Mouse (Mus musculus) stomach, embryonic 14.5 days (tissue): Measurements from ENCODE around the gene Gm43517. TPM values are rescaled to one million over a fixed set of nuclear protein-coding genes. Genes with fewer than 3 reads are reported as not detected.
A peak's percentile ranks its signal among the peaks of the same experiment; 100 is the strongest.

Source experiments
- ATAC-seq: fragments of 200-750 bp; cut with Nextera tagmentation; 2 replicates; pipeline ENCODE4 v1.8.0; 2017; ENCODE audit warnings: low read depth, moderate TSS enrichment; ENCODE audit not compliant: insufficient number of reproducible peaks, insufficient read depth, low FRiP score
- H3K27ac ChIP-seq: fragments of 300-500 bp; sonication (generic); 2 replicates; pipeline ENCODE4 v1.5.1; 2014; ENCODE audit warnings: mild to moderate bottlenecking, low read length, moderate library complexity, mixed read lengths
- H3K27me3 ChIP-seq: fragments of 300-500 bp; sonication (generic); 2 replicates; pipeline ENCODE4 v1.6.1; 2014; ENCODE audit warnings: low read length, control low read depth, mixed read lengths; ENCODE audit not compliant: control insufficient read depth, insufficient read depth
- H3K36me3 ChIP-seq: fragments of 300-500 bp; sonication (generic); 2 replicates; pipeline ENCODE4 v1.6.1; 2014; ENCODE audit warnings: mild to moderate bottlenecking, control low read depth, low read length, moderate library complexity, mixed read lengths; ENCODE audit not compliant: control insufficient read depth, insufficient read depth
- H3K4me1 ChIP-seq: fragments of 300-500 bp; sonication (generic); 2 replicates; pipeline ENCODE4 v1.6.1; 2014; ENCODE audit warnings: low read length, control low read depth, mixed read lengths; ENCODE audit not compliant: control insufficient read depth, insufficient read depth
- H3K4me2 ChIP-seq: fragments of 300-500 bp; sonication (generic); replicated peaks from 2 replicates; pipeline ENCODE4 v1.6.1; 2014; ENCODE audit warnings: low read depth, low read length, control low read depth
- H3K4me3 ChIP-seq: fragments of 300-500 bp; sonication (generic); 2 replicates; pipeline ENCODE4 v1.5.1; 2014; ENCODE audit warnings: low read depth, low read length, control low read depth
- H3K9ac ChIP-seq: fragments of 300-500 bp; sonication (generic); replicated peaks from 2 replicates; pipeline ENCODE4 v1.6.1; 2014; ENCODE audit warnings: low read depth, mild to moderate bottlenecking, control low read depth, low read length, moderate library complexity, mixed read lengths
- H3K9me3 ChIP-seq: fragments of 300-500 bp; sonication (generic); 2 replicates; pipeline ENCODE4 v1.6.1; 2016; ENCODE audit warnings: low read depth, low read length, control low read depth; ENCODE audit not compliant: control insufficient read depth
- WGBS: fragments of 180-500 bp; shearing (Covaris S2); extraction: QIAGEN DNeasy Blood & Tissue Kit; methylation state at CpG from one replicate; pipeline ENCODE4 v1.1.7; 2014; 5-methylcytosine and 5-hydroxymethylcytosine counted together
- polyA plus RNA-seq: library from polyadenylated mRNA; unstranded; fragments of >200 nt; fragmentation: Nextera tagmentation; extraction: Ambion mirVana; gene quantifications from 2 replicates; pipeline ENCODE4 v1.2.1, GENCODE M21; 2014

Gene Gm43517
- polyA plus RNA-seq, 1 experiment from 2014 or later = not detected

DNA sequence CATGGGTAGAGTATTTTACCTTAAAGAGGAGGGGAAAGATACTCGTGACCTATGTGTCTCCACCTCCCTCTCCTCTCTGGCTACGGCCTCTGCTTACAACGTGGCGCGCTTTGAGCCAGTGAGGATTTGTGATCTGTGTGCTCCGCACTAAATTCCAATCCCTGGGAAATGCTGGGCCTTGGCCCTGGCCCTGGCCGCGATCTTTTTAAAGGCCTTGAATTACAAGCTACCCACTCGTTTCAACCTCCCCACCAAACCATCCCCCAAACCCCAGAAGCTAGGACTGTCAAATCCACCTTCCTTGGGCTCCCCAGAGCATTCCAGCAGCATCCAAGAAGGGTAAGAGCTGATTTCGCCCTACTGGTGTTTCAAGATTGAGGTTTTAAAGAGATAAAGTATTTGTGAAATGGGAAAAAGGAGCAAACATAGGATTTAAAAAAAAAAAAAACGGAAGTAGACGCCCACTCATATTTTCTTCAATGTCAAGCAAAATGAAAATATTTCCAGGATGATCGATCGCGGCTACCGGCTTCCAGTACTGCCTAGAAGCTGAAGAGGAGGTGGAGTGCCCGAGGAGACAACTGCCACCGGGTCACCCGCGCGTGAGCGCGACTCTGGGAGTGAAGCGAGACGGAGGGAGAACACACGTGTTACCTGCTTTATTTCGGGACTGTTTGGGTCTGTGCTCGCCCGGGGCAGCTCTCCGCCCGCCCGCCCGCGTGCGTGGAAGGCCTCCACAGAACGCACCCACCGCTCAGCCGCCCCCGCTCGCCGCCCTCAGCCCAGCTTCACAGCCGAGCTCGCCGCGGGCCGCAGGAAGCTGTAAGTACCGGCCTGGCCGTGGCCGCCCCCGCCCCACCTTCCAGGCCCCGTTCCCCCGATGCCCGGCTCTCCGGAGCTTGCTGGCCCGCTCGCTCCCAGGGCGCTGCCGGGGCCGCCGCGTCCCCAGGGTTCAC, 2.1 kb upstream of the Gm43517 start, which contains the start of gene Foxg1:
Gene Foxg1, plus strand, starts transcription at position 96 of the 956 bp plus-strand sequence.
- WGBS = under 1% methylated on average over 61 of the region's 61 CpGs
- Histone ChIP-seq H3K27me3 (peaks cover 65% of the 10 kb centered on the region), H3K4me2 (peak within 1 kb of the TSS; percentile 41)

DNA sequence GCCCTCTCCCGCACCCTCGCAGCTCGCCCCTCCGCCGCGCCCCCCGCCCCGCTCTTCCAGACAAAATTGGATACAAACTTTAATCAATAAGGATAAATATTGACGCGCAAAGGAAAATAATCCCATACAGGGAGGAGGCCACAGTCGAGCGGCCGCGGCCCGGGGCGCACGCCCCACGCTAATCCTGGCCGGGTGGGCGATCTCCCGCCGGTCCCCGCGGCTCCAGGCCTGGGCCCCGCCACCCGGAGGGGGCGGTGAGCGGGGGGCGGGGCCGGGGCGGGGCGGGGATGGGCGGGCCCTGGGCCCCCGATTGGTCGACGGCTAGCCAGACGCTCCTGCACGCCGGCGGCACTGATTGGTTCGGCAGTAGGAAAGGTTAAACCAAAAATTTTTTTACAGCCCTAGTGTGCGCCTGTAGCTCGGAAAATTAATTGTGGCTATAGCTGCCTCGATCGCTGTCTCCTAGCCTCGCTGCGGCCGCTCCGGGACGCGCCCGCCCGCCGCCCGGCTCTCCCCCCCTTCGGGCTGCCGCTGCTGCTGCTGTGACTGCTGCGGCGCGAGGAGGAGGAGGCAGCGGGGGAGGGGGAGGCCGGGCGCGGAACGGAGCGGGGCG, 1.3 kb upstream of the Gm43517 start:
- Histone ChIP-seq H3K27me3 (peaks cover 61% of the 10 kb centered on the region), H3K36me3 (no peaks in the 10 kb centered on the region), H3K9ac (no peak overlapping the region), H3K4me2 (peak overlapping the region; percentile 41), H3K9me3 (no peaks in the 10 kb centered on the region), H3K27ac (no peak overlapping the region), H3K4me1 (0 out of 2 replicates have a peak, but pooled peaks cover 7% of the 10 kb centered on the region), H3K4me3 (peak overlapping the region; percentile 25)
- WGBS = under 1% methylated on average over 46 of the region's 67 CpGs
- peak; percentile 77 for ATAC-seq

More for the DNA sequence above, 2.1 kb upstream of the Gm43517 start, which contains the start of gene Foxg1:
- no peaks in the 10 kb centered on the region for H3K36me3 ChIP-seq
- peak within 1 kb of the TSS; percentile 25 for H3K4me3 ChIP-seq
- H3K27ac ChIP-seq = no peak within 1 kb of the TSS
- H3K4me1 ChIP-seq = 0 out of 2 replicates have a peak, but pooled peaks cover 7% of the 10 kb centered on the region
- H3K9ac ChIP-seq = no peak within 1 kb of the TSS
- 0 out of 2 replicates have a peak, but pooled peaks have one; percentile 16 for ATAC-seq
- no peaks in the 10 kb centered on the region for H3K9me3 ChIP-seq

DNA sequence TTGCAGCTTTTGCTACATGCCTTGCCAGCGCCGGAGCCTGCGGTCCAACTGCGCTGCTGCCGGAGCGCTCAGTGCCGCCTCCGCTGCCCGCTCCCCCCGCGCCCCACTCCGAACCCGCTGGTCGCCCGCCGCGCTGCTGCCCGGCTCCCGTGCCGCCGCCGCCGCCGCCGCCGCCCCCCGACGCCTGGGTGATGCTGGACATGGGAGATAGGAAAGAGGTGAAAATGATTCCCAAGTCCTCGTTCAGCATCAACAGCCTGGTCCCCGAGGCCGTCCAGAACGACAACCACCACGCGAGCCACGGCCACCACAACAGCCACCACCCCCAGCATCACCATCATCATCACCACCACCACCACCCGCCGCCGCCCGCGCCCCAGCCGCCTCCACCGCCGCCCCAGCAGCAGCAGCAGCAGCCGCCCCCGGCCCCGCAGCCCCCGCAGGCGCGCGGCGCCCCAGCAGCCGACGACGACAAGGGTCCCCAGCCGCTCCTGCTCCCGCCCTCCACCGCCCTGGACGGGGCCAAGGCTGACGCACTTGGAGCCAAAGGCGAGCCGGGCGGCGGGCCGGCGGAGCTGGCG, 589 bp upstream of the Gm43517 start:
- WGBS = 1% methylated on average over 57 of the region's 66 CpGs
- peaks cover 53% of the 10 kb centered on the region for H3K27me3 ChIP-seq
- no peak overlapping the region for H3K9ac ChIP-seq
- no peak for ATAC-seq
- no peak overlapping the region for H3K27ac ChIP-seq
- peak overlapping the region; percentile 41; the same call in 1 of the 2 replicates for H3K4me2 ChIP-seq
- H3K4me3 ChIP-seq = 0 out of 2 replicates have a peak overlapping the region, but pooled peaks have one; percentile 25
- H3K4me1 ChIP-seq = 0 out of 2 replicates have a peak, but pooled peaks cover 7% of the 10 kb centered on the region
- H3K9me3 ChIP-seq = no peaks in the 10 kb centered on the region
- no peaks in the 10 kb centered on the region for H3K36me3 ChIP-seq

DNA sequence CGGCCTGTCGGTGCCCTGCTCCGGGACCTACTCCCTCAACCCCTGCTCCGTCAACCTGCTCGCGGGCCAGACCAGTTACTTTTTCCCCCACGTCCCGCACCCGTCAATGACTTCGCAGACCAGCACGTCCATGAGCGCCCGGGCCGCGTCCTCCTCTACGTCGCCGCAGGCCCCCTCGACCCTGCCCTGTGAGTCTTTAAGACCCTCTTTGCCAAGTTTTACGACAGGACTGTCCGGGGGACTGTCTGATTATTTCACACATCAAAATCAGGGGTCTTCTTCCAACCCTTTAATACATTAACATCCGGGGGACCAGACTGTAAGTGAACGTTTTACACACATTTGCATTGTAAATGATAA, 637 bp downstream of the Gm43517 start:
- Histone ChIP-seq H3K27me3 (peaks cover 53% of the 10 kb centered on the region), H3K4me1 (0 out of 2 replicates have a peak, but pooled peaks cover 7% of the 10 kb centered on the region), H3K4me2 (no peak overlapping the region), H3K27ac (no peak overlapping the region), H3K9me3 (no peaks in the 10 kb centered on the region), H3K9ac (no peak overlapping the region), H3K4me3 (no peak overlapping the region), H3K36me3 (no peaks in the 10 kb centered on the region)
- 2% methylated on average over 23 of the region's 23 CpGs for WGBS
- no peak for ATAC-seq

DNA sequence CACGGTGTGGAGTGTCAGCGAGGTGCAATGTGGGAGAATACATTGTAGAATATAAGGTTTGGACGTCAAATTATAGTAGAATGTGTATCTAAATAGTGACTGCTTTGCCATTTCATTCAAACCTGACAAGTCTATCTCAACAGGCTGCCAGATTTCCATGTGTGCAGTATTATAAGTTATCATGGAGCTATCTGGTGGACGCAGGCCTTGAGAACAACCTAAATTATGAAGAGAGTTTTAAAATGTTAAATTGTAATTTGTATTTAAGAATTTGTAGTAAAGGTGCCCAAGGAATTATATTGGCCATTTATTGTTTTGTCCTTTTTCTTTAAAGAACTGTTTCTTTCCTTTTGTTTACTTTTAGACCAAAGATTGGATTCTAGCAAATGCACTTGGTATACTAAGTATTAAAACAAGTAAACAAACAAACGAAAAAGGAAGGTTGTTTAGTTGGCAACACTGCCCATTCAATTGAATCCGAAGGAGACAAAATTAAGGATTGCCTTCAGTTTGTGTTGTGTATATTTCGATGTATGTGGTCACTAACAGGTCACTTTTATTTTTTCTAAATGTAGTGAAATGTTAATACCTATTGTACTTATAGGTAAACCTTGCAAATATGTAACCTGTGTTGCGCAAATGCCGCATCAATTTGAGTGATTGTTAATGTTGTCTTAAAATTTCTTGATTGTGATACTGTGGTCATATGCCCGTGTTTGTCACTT, 1.3 kb downstream of the Gm43517 start:
- H3K27ac ChIP-seq = no peak overlapping the region
- H3K4me1 ChIP-seq = 0 out of 2 replicates have a peak, but pooled peaks cover 7% of the 10 kb centered on the region
- H3K4me2 ChIP-seq = no peak overlapping the region
- no peak overlapping the region for H3K4me3 ChIP-seq
- WGBS = 16% methylated on average over 10 of the region's 10 CpGs
- no peaks in the 10 kb centered on the region for H3K36me3 ChIP-seq
- H3K9ac ChIP-seq = no peak overlapping the region
- H3K9me3 ChIP-seq = no peaks in the 10 kb centered on the region
- H3K27me3 ChIP-seq = peaks cover 56% of the 10 kb centered on the region
- no peak for ATAC-seq

DNA sequence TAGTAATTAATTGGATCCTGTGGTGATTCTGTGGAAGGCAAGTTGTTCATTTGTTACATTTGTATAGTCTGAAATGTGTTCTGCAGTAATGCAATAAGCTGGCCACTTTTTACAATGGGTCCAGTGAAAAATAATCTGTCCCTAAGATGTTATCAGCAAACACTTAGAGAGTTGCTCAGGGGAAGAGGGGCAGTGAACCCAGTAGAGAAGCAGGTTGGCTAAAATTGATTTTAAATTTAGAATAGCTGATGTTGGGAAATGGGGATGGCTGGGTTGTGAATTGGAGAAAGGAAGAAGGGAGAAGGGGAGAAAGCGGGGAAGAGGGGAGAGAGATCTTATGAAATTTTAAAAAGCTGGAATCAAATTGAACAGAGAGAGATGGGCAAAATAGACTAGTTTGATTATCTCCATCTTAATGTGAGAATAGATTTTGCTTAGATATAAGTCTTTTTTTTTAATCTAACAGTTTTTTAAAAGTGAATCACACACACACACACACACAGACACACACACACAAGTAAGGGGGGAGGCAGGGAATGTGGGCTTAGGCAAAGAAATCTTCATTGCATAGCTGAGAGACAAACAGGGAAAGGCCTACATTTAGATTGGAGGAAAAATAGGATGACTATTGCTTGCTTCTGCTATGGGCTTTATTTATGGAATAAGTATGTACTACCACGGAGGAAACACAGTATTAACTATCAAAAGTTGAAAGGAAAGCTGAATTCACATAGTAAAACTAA, 3.1 kb downstream of the Gm43517 start:
- 8% methylated on average over 2 of the region's 2 CpGs for WGBS
- Histone ChIP-seq H3K27me3 (peaks cover 63% of the 10 kb centered on the region), H3K4me3 (no peak overlapping the region), H3K4me1 (0 out of 2 replicates have a peak, but pooled peaks cover 6% of the 10 kb centered on the region), H3K4me2 (no peak overlapping the region), H3K9ac (no peak overlapping the region), H3K36me3 (no peaks in the 10 kb centered on the region), H3K27ac (no peak overlapping the region), H3K9me3 (no peaks in the 10 kb centered on the region)
- ATAC-seq = no peak

DNA sequence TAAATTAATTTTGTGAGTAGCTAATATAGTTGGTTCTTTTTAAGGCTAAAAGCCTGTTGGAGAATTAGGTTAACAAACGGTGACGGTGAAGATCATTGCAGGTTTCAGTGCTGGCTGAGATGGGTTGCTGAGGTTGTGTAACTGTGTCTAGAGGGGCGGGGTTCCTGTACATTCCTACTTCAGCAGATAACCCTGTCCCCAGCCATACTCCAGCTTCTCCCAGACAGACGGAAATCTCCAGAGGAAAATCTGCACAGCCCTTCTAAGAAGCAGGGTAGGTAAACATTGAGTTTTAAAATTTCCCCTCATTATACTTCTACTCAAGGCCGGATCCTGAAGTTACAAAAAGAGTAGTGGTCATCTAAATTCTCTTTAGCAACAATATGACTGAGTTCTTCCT, 4.7 kb downstream of the Gm43517 start:
- no peak overlapping the region for H3K4me2 ChIP-seq
- no peaks in the 10 kb centered on the region for H3K9me3 ChIP-seq
- H3K4me3 ChIP-seq = no peak overlapping the region
- H3K27me3 ChIP-seq = peaks cover 55% of the 10 kb centered on the region
- no peak for ATAC-seq
- WGBS = 5% methylated on average over 5 of the region's 5 CpGs
- H3K9ac ChIP-seq = no peak overlapping the region
- H3K36me3 ChIP-seq = no peaks in the 10 kb centered on the region
- no peaks in the 10 kb centered on the region for H3K4me1 ChIP-seq
- no peak overlapping the region for H3K27ac ChIP-seq
